Mouse (Mus musculus) heart, postnatal 0 days (tissue): ENCODE results near the gene Tnfaip1.

Source experiments
- CTCF ChIP-seq: IDR thresholded peaks from 2 replicates; pipeline ENCODE4 v1.5.1; 2016; ENCODE audit warnings: antibody characterized with exemption, control low read depth, low read depth
- EP300 ChIP-seq: IDR thresholded peaks from 2 replicates; pipeline ENCODE4 v1.6.1; 2016; ENCODE audit warnings: antibody characterized with exemption, low read depth

DNA sequence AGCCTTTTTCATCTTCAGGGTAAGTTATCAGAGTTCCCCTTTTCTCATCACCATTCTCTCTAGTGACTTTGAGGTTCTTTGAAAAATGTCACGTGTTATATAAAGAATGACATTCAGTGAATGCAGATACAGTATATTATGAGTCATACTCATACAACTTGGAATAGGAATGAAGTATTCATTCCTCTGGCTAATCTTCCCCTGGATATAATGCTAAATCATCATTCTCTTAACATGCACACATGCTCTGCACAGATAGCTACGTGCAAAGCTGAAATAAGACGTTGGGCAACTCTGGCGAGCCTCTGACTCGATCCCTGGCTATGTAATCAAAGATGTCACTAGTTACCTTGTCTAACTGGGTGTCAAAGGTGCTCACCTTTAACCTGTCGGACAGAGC lies 35.7 kb upstream of the Tnfaip1 start:
- TF ChIP-seq CTCF, result no peak
- TF ChIP-seq EP300, result no peak
